17 mouse cellular contexts compared by ENCODE assay signal in the genomic region with DNA sequence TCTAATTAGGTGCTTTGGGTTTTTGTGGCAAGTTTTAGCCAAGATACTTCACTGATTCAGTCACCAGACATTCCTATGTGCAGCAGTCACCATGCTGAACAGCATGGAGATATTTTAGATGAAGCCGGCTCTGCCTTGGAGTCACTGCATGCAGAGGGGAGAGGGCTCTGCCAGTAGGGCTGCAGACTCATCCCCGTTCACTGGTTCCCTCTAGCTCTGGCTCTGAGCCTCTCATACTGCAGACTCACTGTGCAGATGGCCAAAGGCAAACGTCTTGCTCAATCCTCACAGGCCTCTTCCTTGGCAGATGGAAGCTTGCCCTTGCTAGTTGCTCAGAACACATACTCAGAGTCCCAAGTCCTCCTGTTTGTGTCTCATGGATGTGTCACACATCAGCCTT.
"Had no signal": no experiment of that assay in that cellular context is flagged by ENCODE, and none has a peak within 500 bp of the region (broad histone marks: within the 10 kb centered on the region; RNA-seq: fewer than 3 reads in every experiment).

No protein-coding gene starts in this region.

- H3K4me3 ChIP-seq: heart, embryonic 10.5 days; heart, embryonic 12.5 days; hindbrain, embryonic 13.5 days; hindbrain, embryonic 15.5 days; kidney, embryonic 15.5 days; limb, embryonic 13.5 days; limb, embryonic 15.5 days; liver, embryonic 12.5 days had no signal

- H3K27ac ChIP-seq: heart, embryonic 10.5 days; hindbrain, embryonic 13.5 days; hindbrain, embryonic 15.5 days; hindbrain, postnatal 0 days; kidney, embryonic 15.5 days; kidney, postnatal 0 days; limb, embryonic 13.5 days; limb, embryonic 15.5 days; liver, embryonic 12.5 days; liver, embryonic 14.5 days had no signal

- H3K9me3 ChIP-seq: heart, embryonic 10.5 days; heart, embryonic 12.5 days; hindbrain, embryonic 13.5 days; hindbrain, embryonic 15.5 days; kidney, embryonic 15.5 days; limb, embryonic 13.5 days; limb, embryonic 15.5 days; liver, embryonic 12.5 days had no signal

- ATAC-seq: hindbrain, postnatal 0 days; intestine, embryonic 16.5 days; liver, embryonic 12.5 days had no signal

- H3K36me3 ChIP-seq: heart, embryonic 10.5 days; heart, embryonic 12.5 days; hindbrain, embryonic 13.5 days; hindbrain, embryonic 15.5 days; kidney, embryonic 15.5 days; limb, embryonic 13.5 days; limb, embryonic 15.5 days; liver, embryonic 12.5 days had no signal

- H3K4me2 ChIP-seq: heart, embryonic 12.5 days; hindbrain, embryonic 13.5 days; hindbrain, embryonic 15.5 days; kidney, embryonic 15.5 days; limb, embryonic 13.5 days; limb, embryonic 15.5 days; liver, embryonic 12.5 days had no signal

- H3K27me3 ChIP-seq: heart, embryonic 12.5 days; hindbrain, embryonic 13.5 days; hindbrain, embryonic 15.5 days; kidney, embryonic 15.5 days; limb, embryonic 13.5 days; limb, embryonic 15.5 days; liver, embryonic 12.5 days had no signal

- H3K4me1 ChIP-seq: heart, embryonic 10.5 days; heart, embryonic 12.5 days; hindbrain, embryonic 13.5 days; hindbrain, embryonic 15.5 days; kidney, embryonic 15.5 days; limb, embryonic 13.5 days; limb, embryonic 15.5 days; liver, embryonic 12.5 days had no signal

- DNase-seq: gastrocnemius, postnatal 36 days; kidney, adult 11 months; layer of hippocampus, adult 9-11 months; layer of hippocampus, postnatal 36 days; left cerebral cortex, postnatal 4 days had no signal

- H3K9ac ChIP-seq: heart, embryonic 12.5 days; hindbrain, embryonic 13.5 days; hindbrain, embryonic 15.5 days; kidney, embryonic 15.5 days; limb, embryonic 13.5 days; limb, embryonic 15.5 days; liver, embryonic 12.5 days; liver, embryonic 14.5 days had no signal
